Mouse (Mus musculus): Measurements from ENCODE around the gene Brat1.

Brat1 gene

DNA sequence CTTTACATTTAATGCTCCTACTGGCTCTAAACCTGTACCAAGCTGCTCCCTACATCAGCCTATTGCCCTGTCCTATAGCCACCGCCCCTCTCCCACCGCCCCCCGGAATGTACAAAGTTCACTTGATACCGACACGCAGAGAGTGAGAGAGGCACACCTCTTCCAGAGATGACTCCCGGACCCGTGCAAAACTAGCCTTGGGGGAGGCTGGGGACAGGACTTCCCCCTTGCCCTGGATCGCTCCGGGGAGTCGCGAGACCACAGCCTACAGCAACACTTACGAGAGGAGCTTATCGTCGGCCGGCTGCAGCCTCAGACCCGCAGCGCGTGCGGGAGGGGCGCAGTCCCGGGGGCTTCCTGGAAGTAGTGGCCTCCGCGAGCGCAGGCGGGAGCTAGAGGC lies 3.1 kb upstream of the Brat1 start:
- no peak for DNase-seq (ENCODE audit: low spot score)

DNA sequence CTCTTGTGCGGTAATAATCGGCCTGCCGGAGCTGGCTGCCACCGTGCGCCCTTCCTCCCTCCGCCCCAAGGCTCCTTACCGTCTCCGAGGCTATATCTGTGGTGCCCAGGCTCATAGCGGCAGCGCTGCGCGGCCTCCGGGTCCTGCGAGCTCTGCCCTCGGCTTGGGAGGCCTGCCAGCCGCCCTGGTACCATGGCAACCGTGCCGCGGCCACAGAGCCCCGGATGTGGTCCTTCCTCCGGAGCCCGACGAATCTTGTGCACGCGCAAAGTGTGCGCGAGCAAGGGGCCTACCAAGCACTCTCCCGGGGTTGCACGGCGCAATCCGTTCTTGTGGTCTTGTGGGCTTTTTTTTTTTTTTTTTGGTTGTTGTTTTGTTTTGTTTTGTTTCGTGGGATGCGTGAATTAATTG lies 2.7 kb upstream of the Brat1 start, which contains the start of gene Iqce:
Gene Iqce (minus strand): TSS at position 276 of the 411 bp plus-strand sequence.
- peak; percentile 94 for DNase-seq (ENCODE audit: low spot score)

DNA sequence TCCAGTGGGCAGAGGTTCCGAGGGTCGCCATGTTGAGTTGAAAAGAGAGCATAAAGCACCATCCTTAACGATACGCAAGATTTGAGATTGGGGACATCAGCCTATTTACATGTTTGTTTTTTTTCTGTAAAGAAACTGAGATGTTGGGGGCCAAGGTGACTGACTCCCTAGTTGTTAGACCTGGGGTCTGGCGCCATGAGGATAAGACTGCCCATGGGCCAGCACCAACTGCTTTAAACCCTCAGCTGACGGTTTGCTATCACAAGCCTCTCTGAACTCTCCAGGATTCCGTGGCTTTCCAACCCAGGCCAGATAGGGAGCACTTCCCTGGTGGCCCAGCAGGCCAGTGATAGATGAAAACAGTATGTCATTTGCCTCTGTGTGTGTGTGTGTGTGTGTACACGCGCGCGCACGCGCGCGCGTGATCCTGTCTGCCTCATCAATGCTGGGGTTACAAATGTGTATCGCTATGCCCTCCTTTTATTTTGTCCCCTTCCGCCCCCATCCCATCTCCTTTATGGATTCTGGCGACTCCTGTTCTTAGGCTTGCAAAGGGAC lies 2.1 kb upstream of the Brat1 start:
- DNase-seq (ENCODE audit: low spot score) = no peak

DNA sequence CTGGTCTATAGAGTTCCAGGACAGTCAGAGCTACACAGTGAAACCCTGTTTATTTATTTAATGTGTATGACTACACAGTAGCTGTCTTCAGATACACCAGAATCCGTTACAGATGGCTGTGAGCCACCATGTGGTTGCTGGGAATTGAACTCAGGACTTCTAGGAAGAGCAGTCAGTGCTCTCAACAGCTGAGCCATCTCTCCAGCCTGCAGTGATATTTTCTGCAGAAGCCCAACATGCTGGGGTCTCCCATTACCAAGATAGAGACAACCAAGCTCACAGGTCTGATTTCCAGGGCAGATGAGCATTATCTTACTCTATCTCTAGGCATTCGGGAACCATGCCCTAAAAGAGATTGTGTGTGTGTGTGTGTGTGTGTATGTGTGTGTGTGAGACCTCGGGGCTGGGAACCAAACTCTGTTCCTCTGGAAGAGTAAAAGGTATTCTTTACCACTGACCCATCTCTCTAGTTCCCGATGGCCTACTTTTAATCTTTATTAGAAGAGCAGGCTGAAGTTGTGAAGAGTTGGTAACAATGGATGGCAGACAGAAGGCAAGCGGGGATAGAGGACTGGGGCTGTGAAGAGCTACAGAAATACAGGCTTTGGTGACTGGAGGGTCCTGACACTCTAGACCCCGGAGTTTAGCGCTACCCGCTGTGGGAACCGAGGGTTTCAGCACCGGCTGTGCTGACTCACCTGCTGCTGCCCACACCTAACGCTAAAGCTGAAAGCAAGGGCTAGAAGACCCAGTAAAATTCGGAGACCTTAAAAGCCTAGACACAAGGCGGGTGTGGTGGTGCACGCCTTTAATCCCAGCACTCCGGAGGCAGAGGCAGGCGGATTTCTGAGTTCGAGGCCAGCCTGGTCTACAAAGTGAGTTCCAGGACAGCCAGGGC lies 1.1 kb upstream of the Brat1 start:
- no peak for DNase-seq (ENCODE audit: low spot score)

DNA sequence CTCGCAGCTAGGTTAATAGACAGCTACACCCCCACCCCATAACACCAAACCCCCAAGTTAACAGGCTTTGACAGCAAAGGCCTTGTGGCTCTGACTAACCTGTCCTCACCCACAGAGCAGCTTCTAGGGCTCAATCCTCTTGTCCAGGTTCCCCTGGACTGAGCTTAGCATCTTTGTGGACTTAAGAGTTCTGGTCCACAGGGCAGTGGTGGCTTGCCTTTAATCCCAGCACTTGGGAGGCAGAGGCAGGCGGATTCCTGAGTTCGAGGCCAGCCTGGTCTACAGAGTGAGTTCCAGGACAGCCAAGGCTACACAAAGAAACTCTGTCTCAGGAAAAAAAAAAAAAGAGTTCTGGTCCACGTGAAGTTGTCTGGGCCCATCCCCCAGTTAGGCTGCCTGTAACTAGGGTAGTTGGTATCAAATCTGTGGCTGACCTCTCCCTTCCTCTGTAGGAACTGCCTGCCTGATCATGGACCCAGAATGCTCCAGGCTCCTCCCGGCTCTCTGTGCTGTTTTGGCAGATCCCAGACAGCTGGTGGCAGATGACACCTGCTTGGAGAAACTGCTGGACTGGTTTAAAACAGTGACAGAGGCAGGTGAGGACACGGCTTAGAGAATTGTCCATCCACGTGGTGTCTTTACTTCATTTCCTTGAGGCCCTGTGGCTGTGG lies 825 bp downstream of the Brat1 start:
- no peak for DNase-seq (ENCODE audit: low spot score)

DNA sequence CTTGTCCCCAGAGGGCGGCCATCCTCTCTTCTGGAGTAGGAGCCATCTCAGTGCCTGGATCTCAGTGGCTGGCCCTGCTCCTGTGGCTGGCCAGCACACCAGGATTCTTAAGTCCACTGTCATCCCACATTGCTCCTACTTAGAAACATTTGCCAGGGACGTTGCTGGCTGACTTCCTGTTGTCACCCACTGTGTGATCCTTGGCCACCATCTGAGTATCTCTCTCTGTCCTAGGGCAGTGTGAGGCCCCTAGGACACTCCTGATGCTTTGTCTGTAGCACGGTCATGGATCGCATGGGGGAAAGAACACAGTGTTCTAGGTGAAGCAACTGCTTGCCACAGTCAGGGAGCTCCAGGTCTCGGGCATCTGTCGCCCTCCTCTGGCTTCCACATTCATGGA lies 5.5 kb downstream of the Brat1 start:
- DNase-seq (ENCODE audit: low spot score) = no peak

DNA sequence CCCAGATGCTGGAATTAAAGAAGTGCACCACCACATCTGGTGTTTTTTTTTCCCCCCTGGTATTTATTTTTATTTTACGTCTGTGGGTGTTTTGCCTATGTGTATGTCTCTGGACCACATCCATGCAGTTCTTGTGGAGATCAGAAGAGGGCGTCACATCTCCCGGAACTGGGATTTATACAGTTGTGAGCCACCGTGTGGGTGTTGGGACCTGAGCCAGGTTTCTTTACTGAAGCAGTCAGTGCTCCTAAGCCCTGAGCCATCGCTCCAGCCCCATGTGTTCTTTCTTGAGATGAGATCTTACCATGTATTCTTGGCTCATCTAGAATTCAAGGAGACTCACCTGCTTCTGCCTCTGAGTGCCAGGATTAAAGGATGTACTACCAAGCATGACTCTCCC lies 6.2 kb downstream of the Brat1 start:
- no peak for DNase-seq (ENCODE audit: low spot score)

DNA sequence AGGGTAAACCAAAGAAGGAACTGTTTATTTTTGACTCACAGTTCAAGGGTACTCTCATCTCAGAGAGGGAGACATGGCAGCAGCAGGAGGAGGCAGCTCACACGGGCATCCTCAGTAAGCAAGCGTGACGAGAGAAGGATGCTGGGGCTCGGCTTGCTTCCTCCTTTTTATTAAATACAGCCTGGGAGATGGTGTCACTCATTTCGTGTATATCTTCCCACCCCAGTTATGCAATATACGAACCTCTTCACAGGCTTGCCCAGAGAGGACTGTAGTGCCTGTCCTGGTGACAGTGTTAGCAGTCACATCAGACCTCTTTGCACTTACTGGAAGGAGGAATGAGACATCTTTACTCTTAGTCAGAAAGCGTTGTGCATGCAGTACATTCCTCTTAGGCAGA lies 16.0 kb downstream of the Brat1 start:
- DNase-seq (ENCODE audit: low spot score) = no peak

DNA sequence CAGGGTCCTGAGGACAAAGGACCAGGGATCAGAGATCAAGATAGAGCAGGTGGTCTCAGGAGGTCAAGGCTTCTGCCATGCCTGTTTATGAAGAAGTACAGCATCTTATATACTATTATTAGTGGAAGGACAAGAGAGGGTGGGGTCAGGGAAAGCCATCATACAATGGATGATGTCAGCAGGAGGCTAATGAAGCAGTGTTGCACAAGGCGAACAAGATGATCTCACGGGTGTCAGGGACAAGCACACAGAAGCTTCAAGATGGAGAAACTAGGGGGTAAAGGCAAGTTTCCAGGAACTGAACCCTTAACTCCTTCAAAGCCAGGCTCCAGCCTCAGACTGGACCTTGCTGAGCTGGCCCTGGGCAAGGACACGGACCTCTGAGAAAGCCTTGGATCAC lies 17.3 kb downstream of the Brat1 start:
- DNase-seq (ENCODE audit: low spot score) = no peak

DNA sequence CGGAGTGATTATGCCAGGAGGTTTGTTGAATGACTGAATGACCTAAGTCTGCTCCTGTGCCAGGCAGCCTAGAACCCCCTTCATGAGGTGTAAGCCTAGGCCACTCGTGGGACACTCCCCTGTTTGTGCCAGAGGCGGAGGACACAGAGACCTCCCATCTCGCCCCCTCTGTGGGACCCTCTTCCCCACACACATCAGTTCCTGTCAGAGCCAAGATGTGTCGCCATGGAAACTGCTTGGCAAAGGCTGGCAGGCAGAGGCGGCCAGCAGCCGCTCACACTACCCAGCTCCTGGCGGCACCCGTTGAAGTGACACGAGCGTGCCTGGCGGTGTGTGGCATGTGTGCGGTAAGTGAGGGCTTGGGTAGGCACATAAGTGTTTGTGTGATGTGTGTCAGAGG lies 19.0 kb downstream of the Brat1 start, which contains the start of gene Amz1:
Gene Amz1 (plus strand): TSS at position 306 of the 400 bp plus-strand sequence.
- DNase-seq (ENCODE audit: low spot score) = no peak

DNA sequence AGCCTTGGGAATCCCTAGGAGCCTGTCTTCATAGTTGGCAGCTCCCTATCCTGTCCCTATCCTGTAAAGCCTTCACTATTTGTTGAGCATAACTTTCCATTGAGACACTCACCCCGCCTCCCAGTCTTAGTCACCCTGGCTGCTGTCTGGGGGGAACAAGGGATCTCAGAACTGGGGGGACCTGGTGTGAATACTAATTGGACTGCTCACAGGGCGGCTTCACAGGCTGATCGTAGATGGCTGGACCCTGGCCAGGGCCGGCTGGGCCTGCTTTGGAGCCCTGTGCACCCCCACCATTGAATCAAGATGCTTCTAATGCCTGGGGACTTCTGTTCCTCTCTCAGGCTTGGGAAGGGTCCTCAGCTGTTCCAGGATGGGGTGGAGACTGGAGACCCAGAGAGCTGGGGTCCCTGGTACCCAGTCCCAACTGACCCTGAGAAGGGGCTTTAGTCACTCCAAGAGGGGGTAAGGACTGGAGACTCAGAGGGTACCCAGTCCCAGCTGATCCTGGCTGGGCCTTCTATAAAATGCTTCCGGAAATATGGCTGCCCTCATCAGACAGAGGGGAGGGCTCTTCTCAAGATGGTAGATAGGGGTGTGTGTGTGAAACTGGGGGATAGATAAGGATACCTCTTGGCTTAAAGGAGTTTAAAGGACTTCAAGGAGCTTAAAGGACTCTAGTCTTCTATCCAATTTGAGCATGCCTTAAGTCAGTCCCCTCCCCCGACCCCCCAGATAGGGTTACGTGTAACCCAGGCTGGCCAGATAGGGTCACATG lies 21.4 kb downstream of the Brat1 start:
- no peak for DNase-seq (ENCODE audit: low spot score)

DNA sequence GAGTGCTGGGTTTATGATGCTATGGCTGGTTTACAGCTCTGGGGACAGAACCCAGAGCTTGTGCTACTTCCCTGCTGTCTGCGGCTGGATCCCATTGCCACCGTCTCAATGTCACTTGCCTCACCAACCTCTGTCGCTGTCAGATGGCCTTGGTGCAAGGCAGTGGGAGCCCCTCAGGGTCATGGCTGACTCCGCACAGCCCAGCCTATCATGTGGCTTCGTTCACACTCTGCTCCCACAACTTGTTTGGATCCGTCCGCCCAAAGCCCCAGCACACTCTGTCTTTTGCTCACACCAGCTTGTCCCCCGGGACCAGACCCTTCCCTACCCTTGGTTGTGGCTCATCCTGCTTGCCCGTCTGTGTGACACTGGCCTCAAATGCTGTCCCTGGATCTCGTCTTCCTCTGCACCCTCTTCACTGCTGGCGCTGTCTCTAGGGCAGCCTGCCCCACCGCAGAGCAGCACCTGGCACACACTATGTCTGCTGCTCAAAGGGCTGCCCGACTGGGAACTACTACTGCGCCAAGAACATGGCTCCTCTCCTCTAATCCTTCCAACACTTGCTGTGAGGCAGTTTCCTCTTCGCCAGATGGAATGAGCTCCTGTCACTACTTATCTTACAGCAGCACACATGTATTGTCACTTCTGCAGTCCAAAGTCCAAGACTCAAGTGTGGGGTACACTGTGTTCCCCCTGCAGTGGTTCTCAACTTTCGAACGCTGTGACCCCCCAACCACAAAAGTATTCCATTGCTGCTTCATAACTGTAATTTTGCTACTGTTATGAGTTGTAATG lies 22.3 kb downstream of the Brat1 start:
- no peak for DNase-seq (ENCODE audit: low spot score)

DNA sequence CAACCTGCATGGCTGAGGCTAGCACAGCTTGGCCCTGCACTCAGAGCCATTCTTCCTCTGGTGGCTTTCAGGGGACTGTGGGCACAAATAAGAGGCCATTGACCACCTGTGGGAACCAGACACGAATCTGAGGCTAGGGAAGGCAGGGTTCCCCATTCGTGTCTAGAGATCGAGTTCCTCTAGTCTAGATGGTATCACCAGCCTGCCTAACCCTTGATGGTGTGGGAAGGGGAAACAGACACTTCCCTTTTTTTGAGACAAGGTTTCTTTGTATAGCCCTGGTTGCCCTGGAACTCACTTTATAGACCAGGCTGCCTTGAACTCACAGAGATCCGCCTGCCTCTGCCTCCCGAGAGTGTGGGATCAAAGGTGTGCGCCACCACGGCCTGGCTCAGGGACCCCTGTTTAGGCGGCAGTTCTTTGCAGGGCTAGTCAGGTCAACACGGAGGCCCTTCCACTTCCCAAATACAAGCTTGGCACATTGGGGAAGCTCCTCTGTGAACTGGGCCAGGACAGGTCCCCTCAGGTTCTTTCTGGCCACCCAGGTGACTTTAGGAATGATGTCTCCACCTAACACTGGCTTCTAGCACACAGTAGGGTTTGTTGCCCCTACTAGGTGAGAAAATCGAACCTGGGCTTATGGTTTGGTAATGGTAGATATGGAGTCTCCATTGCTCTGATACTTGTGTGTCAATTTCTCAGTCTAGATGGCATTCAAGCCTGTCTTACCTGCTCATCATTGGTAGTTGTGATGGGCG lies 26.4 kb downstream of the Brat1 start:
- DNase-seq (ENCODE audit: low spot score) = no peak

DNA sequence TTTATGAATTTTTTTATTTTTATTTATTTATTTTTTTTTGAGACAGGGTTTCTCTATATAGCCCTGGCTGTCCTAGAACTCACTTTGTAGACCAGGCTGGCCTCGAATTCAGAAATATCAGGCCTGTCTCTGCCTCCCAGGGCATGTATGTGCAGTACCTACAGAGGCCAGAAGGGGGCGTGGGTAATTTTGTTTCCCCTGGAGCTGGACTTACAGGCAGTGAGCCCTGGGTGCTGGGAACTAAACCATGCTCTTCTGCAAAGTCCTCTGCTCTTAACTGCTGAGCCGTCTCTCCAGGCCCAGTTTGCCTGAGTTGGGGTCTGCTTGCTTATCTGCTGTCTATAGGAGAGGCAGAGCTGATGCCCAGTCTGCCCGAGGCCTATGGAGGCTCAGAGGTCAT lies 27.4 kb downstream of the Brat1 start:
- DNase-seq (ENCODE audit: low spot score) = peak; percentile 44

DNA sequence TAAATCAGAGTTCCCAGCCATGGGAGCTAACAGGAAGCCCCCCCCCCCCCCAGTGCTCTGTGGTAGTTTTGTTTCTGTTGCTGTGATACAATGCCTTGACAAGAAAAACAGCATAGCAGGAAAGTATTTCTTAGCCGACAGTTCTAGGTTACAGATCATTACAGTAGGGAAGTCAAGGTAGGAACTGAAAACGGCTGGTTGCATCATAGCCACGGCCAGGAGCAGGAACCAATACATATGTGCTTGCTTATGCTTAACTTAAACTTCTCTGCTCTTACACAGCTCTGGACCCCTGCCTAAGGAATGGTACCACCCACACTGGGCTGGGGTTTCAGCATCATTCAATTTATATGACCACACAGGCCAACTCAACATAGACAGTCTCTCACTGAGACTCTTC lies 28.5 kb downstream of the Brat1 start:
- DNase-seq (ENCODE audit: low spot score) = no peak

DNA sequence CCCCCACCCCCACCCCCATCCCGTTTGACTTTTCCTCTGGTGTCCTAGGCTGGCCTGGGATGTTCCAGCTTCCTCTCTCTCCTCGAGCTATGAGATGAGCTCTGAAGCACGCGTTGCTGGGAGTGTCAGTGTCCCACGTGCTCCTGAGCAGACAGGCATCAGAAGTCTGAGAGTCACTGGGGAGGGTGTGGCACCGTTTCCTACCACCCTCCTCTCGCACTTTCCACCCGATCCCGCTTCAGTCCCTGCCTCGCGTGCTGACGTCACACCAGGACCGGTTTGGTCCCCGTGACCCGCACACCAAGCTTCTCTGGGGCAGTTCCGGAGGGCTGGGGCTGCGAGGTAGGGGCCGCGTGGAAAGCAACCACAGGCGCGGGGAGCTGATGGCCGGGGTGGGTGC lies 30.5 kb downstream of the Brat1 start:
- DNase-seq (ENCODE audit: low spot score) = peak; percentile 75

DNA sequence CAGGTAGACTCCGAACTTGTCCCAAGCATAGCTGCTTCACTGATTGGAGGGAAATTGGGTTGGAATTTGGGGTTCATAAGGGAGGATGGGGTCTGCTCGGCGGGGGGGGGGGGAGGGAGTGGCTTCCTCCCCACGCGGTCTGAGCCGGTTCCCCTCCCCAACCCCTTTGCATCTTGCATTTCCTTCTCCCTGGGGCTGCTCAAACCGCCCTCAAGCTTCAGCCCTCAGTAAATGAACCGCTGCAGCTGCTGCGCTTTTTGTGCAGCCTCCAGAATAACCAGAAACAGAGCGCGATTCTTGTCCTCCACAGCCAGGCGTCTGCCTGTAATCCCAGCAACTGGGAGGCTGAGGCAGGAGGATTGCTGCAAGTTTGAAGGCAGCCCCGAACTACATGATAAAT lies 31.4 kb downstream of the Brat1 start:
- peak; percentile 22 for DNase-seq (ENCODE audit: low spot score)

DNA sequence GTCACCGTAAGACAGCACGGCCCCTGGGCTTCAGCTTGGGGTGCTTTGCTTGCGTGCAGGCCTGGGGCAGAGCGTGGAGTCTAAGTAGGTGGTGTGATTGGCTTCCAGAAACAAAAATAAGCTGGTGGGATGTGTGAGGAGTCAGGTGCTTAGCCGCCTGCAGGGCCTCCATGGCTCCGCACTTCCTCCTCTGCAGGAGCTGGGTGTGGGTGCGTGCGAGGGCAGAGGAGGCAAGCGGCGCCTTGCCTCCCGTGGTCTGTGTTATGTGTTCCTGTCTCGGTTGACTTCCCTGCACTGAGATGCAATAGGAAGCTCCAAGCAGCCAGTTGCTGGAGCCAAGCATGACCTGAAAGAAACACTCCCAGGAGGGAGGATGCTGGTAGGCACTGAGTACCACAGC lies 35.0 kb downstream of the Brat1 start:
- DNase-seq (ENCODE audit: low spot score) = no peak

DNA sequence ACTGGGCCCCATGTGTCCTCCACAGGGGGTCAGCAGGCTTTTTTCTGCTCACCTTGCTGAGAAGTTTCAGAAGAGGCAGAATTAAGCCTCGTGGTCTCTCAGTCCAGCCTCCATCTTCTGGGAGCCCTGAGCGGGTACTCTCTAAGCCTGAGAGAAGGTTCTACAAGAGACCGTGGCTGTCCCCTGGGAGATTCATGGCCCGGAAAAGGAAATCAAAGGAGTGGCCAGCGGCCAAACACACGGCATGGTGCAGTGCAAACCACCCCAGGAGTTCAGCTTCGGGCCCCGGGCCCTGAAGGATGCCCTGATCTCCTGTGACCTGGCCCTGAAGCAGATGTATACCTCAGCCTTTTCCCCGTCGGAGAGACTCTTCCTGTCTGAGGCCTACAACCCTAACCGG lies 36.2 kb downstream of the Brat1 start:
- no peak for DNase-seq (ENCODE audit: low spot score)

DNA sequence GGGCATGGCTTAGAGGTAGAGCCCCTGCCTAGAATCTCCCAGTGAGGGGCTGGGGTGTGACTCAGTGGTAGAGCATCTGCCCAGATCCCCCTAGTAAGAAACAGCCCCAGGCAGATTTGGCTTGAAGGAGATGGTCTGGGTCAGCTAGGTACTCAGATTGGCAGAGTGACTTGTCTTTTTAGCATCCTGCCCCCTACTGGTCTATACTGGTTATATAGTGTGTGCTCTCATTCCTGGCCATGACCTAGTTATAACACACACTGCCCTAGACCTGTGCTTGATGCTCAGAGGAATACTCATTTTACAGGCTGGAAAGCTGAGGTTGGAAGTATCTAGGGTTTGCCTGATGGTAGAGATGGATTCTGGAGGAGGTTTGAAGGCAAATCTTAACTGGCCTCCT lies 37.1 kb downstream of the Brat1 start:
- DNase-seq (ENCODE audit: low spot score) = no peak

DNA sequence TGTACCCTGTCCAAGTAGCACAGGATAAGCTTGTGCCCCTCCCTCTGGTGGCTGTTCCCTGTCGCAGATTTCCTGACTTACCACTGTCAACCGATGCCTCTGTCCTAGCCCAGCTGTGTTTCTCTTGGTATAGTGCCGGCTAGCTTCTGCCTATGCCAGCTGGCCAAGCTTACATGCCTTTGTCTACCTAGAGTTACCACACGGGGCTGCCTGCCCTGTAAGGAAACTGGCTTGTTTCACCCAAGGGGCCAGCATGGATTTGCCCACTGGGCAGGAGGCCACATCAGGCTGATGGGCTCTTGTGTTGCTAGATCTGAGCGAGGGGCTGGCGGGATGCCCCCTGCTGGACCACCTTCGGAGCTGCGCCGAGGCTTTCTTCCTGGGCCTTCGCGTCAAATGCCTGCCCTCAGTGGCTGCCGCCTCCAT lies 38.9 kb downstream of the Brat1 start:
- DNase-seq (ENCODE audit: low spot score) = no peak

All from T-cell, adult 2 months (primary cell).